Mouse (Mus musculus): ENCODE data around the gene Tbrg1.

- no peak for TF ChIP-seq CTCF (IDR thresholded peaks at IDR 0.05 in 2 of 3, conservative IDR thresholded peaks at IDR 0.05 in 1 of 3; ENCODE audit: control insufficient read depth in 1 of 3, insufficient read depth in 1 of 3, low read depth in 2 of 3, low read length in 3 of 3, poor library complexity in 1 of 3, severe bottlenecking in 1 of 3)
- TF ChIP-seq RAD21 (IDR thresholded peaks at IDR 0.05; ENCODE audit: low read depth, low read length): no peak
- TF ChIP-seq POLR2AphosphoS5 (IDR thresholded peaks at IDR 0.05; ENCODE audit: borderline replicate concordance, low read depth, low read length): no peak
- no peak for TF ChIP-seq ZC3H11A (IDR thresholded peaks at IDR 0.05; ENCODE audit: low read depth, low read length)
- no peak for TF ChIP-seq MAX (IDR thresholded peaks at IDR 0.05; ENCODE audit: low read length)
These were observed 2.3 kb upstream of the Tbrg1 start for GRCm38 (mm10) chr9:37659413-37659812.
